Mouse (Mus musculus): ENCODE data around the gene Actn3. TPM values are rescaled to one million over a fixed set of nuclear protein-coding genes. Genes with fewer than 3 reads are reported as not detected.
"Not testable (repeated sequence)": the region's sequence is repeated elsewhere in the genome, so short reads cannot be mapped to it uniquely, and the experiment has no call there.

Actn3 gene
- polyA plus RNA-seq, 1 experiment from 2014 or later, result 2.2 TPM

DNA sequence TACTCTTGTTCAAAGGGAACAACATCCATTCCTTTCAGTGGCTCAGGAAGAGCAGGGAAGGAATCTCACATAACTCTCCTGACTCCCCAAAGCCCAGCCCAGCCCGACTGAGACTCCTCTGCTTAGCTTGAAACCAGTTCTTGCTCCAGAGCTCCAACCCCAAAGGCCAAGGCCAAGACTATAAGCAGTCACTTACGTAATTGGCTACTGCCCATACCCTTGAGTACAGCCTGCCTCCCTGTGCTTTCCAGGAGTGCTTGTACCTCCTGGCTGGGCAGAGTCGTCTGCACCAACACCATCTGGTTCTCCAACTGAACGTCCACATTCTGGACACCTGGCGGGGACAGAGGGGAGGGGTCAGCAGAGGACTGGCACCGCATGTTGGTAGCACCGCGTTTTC, 43.7 kb downstream of the Actn3 start:
- H3K9me3 ChIP-seq, result no peaks in the 10 kb centered on the region

DNA sequence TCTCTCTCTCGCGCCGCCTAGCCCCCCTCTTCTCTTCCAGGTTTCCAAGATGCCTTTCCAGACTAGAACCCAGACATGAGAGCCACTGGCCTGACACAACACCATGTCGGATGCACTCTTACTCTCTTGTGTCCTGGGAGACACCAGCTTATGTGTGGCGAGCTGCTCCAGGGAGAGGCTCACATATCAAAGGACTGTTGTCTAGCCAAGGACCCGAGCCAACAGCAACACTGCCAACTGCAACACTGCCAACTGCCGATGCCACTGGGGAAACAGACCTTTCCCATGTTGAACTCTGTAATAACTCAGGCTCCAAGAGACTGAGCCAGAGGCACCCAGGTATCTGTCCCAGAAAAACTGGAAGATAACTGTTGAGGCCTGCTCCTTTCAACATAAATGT, 48.6 kb downstream of the Actn3 start:
- H3K4me2 ChIP-seq, result no peak overlapping the region
- 69% methylated on average over 7 of the region's 7 CpGs for WGBS
- no peak overlapping the region for H3K4me3 ChIP-seq
- no peak for ATAC-seq (replicated peaks)
- H3K9me3 ChIP-seq, result no peaks in the 10 kb centered on the region
- no peaks in the 10 kb centered on the region for H3K4me1 ChIP-seq
- no peak overlapping the region for H3K27ac ChIP-seq
- no peaks in the 10 kb centered on the region for H3K27me3 ChIP-seq (replicated peaks)
- H3K9ac ChIP-seq, result no peak overlapping the region
- 0 out of 2 replicates have a peak, but pooled peaks cover 2% of the 10 kb centered on the region for H3K36me3 ChIP-seq (replicated peaks)

More for the DNA sequence above, 43.7 kb downstream of the Actn3 start:
- no peak for ATAC-seq (replicated peaks)
- H3K36me3 ChIP-seq (replicated peaks), result no peaks in the 10 kb centered on the region
- no peak overlapping the region for H3K4me3 ChIP-seq
- H3K4me2 ChIP-seq, result no peak overlapping the region
- no peak overlapping the region for H3K27ac ChIP-seq
- H3K27me3 ChIP-seq (replicated peaks), result no peaks in the 10 kb centered on the region
- H3K9ac ChIP-seq, result no peak overlapping the region
- peaks cover 10% of the 10 kb centered on the region for H3K4me1 ChIP-seq
- WGBS, result 88% methylated on average over 8 of the region's 8 CpGs

DNA sequence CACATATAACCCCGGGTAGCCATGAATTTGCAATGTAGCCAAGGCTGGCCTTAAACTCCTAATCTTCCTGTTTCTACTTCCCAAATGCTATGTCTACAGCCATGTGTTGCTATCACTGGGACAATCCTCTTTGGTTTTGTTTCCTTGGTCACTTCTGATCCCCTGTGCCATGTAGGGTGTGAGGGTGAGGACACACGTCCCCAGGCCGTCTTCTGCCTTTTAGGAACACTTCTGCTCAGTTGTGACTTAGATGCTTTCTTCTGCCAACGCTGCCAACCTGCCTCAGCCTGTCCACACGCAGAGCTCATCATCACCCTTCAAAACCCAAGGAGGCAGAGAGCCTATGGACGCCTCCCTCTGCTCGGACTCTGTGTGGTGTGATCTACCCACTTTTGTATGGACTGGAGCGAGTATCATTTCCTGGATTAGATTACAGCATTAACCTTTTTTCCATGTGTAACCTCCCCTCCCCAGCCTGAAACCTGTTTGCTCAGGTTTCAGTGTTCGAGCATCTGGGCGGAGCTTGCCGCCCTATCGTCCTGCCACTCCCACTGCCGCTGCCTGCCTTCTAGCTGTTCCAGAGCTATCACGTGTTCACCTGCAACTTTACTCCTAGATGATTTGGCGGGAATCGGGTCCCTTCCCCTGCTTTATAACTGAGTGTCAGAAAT, 49.1 kb downstream of the Actn3 start:
- Histone ChIP-seq H3K4me2 (no peak overlapping the region), H3K27ac (no peak overlapping the region), H3K4me3 (no peak overlapping the region), H3K9ac (no peak overlapping the region), H3K4me1 (no peaks in the 10 kb centered on the region), H3K9me3 (no peaks in the 10 kb centered on the region), H3K36me3 (replicated peaks) (0 out of 2 replicates have a peak, but pooled peaks cover 2% of the 10 kb centered on the region), H3K27me3 (replicated peaks) (no peaks in the 10 kb centered on the region)
- WGBS, result 66% methylated on average over 16 of the region's 16 CpGs
- no peak for ATAC-seq (replicated peaks)

- H3K27me3 ChIP-seq (replicated peaks), result no peaks in the 10 kb centered on the region
- H3K4me3 ChIP-seq, result no peak overlapping the region
- no peak overlapping the region for H3K4me2 ChIP-seq
- H3K9ac ChIP-seq, result no peak overlapping the region
- H3K36me3 ChIP-seq (replicated peaks), result 0 out of 2 replicates have a peak, but pooled peaks cover 2% of the 10 kb centered on the region
- no peaks in the 10 kb centered on the region for H3K9me3 ChIP-seq
- ATAC-seq (replicated peaks), result no peak
- 77% methylated on average over 5 of the region's 5 CpGs for WGBS
- no peaks in the 10 kb centered on the region for H3K4me1 ChIP-seq
- no peak overlapping the region for H3K27ac ChIP-seq
Observed at GRCm38 (mm10) chr19:4820678-4821303, 56.9 kb downstream of the Actn3 start.

- no peaks in the 10 kb centered on the region for H3K36me3 ChIP-seq (replicated peaks)
- WGBS, result 77% methylated on average over 1 of the region's 1 CpGs
Observed at GRCm38 (mm10) chr19:4817182-4817835, 60.4 kb downstream of the Actn3 start.

GRCm38 (mm10) chr19:4813015-4813414, 64.7 kb downstream of the Actn3 start:
- H3K4me2 ChIP-seq, result no peak overlapping the region
- H3K9me3 ChIP-seq, result no peaks in the 10 kb centered on the region
- no peak overlapping the region for H3K4me3 ChIP-seq
- peaks cover 24% of the 10 kb centered on the region for H3K4me1 ChIP-seq
- H3K9ac ChIP-seq, result no peak overlapping the region
- no peak for ATAC-seq (replicated peaks)
- H3K36me3 ChIP-seq (replicated peaks), result no peaks in the 10 kb centered on the region
- 86% methylated on average over 6 of the region's 6 CpGs for WGBS
- no peak overlapping the region for H3K27ac ChIP-seq
- no peaks in the 10 kb centered on the region for H3K27me3 ChIP-seq (replicated peaks)

More at GRCm38 (mm10) chr19:4817182-4817835, 60.4 kb downstream of the Actn3 start:
- Histone ChIP-seq H3K9me3 (no peaks in the 10 kb centered on the region), H3K27ac (no peak overlapping the region), H3K4me2 (no peak overlapping the region), H3K9ac (no peak overlapping the region), H3K27me3 (replicated peaks) (no peaks in the 10 kb centered on the region), H3K4me1 (peaks cover 1% of the 10 kb centered on the region), H3K4me3 (no peak overlapping the region)
- ATAC-seq (replicated peaks), result no peak

DNA sequence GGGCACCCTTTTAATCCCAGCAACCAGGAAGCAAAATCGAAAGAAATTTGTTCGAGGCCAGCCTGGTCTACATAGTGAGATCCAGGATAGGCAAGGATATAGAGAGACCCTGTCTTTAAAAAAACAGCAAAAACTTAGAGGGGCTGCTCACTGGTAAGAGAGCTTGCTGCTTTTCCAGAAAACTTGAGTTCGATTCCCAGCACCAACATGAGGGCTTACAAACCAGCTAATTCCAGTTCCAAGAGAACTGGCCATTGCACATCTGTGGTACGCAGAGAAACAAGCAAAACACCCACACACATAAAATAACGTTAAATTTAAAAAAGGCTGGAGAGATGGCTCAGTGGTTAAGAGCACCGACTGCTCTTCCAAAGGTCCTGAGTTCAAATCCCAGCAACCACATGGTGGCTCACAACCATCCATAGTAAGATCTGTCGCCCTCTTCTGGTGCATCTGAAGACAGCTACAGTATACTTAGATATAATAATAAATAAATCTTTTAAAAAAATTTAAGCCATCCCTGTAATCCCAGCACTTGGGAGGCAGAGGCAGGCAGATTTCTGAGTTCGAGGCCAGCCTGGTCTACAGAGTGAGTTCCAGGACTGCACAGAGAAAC, 65.3 kb downstream of the Actn3 start:
- WGBS, result 80% methylated on average over 8 of the region's 8 CpGs
- peak overlapping the region; percentile 63 for H3K4me2 ChIP-seq
- peak overlapping the region; percentile 86; the same call in 1 of the 2 replicates for H3K9ac ChIP-seq
- H3K4me1 ChIP-seq, result peaks cover 29% of the 10 kb centered on the region
- H3K27ac ChIP-seq, result peak overlapping the region; percentile 92
- H3K4me3 ChIP-seq, result peak overlapping the region; percentile 75
- not testable (repeated sequence) for ATAC-seq (replicated peaks); H3K9me3 ChIP-seq; H3K27me3 ChIP-seq (replicated peaks); H3K36me3 ChIP-seq (replicated peaks)

DNA sequence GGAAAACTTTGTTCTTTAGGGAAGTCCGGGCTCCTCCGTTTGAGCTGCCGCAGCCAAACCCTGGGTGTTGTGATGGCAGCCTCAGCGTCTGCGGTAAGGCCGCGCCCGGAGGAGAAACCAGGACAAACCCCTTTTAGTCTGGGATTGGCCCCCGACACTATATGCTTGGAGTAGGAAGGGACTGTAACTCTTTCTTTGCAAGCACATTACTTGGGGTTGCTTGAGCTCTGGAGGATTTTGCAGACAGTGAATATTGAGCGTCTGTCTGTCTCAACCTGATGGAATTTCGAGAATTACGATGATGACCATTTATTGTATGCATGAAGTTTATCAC, 65.8 kb downstream of the Actn3 start:
- ATAC-seq (replicated peaks), result no peak; the same call in 1 of the 2 replicates
- H3K9me3 ChIP-seq, result no peaks in the 10 kb centered on the region
- H3K4me1 ChIP-seq, result peaks cover 29% of the 10 kb centered on the region
- H3K9ac ChIP-seq, result peak overlapping the region; percentile 86
- H3K36me3 ChIP-seq (replicated peaks), result no peaks in the 10 kb centered on the region
- WGBS, result 7% methylated on average over 12 of the region's 12 CpGs
- H3K27me3 ChIP-seq (replicated peaks), result no peaks in the 10 kb centered on the region
- H3K4me3 ChIP-seq, result peak overlapping the region; percentile 75
- H3K27ac ChIP-seq, result peak overlapping the region; percentile 92
- peak overlapping the region; percentile 63 for H3K4me2 ChIP-seq

Other genes starting within 250 kb of the Actn3 start
- 5.6 and 7.7 TPM in 2 replicates for gene Gm960, start 179.2 kb downstream of the Actn3 start, polyA plus RNA-seq (2015; fragmentation: Nextera tagmentation; extraction: Ambion mirVana)
- gene Sptbn2, start 166.7 kb downstream of the Actn3 start, polyA plus RNA-seq (2015; fragmentation: Nextera tagmentation; extraction: Ambion mirVana), result 35.2 and 39.8 TPM in 2 replicates
- gene Rbm4b, start 121.4 kb downstream of the Actn3 start, polyA plus RNA-seq (2015; fragmentation: Nextera tagmentation; extraction: Ambion mirVana), result 180 and 188 TPM in 2 replicates
- gene Rbm4, start 84.0 kb downstream of the Actn3 start, polyA plus RNA-seq (2015; fragmentation: Nextera tagmentation; extraction: Ambion mirVana), result 98.0 and 98.6 TPM in 2 replicates
- gene Gm21992, start 66.3 kb downstream of the Actn3 start, polyA plus RNA-seq (2015; fragmentation: Nextera tagmentation; extraction: Ambion mirVana), result 17.0 and 19.5 TPM in 2 replicates
- 69.3 and 72.8 TPM in 2 replicates for gene Rbm14, start 66.3 kb downstream of the Actn3 start, polyA plus RNA-seq (2015; fragmentation: Nextera tagmentation; extraction: Ambion mirVana)
- 43.9 and 44.1 TPM in 2 replicates for gene Ccs, start 38.6 kb downstream of the Actn3 start, polyA plus RNA-seq (2015; fragmentation: Nextera tagmentation; extraction: Ambion mirVana)
- gene Ccdc87, start 38.5 kb downstream of the Actn3 start, polyA plus RNA-seq (2015; fragmentation: Nextera tagmentation; extraction: Ambion mirVana), result 0.74 and 0.83 TPM in 2 replicates
- gene Ctsf, start 22.8 kb downstream of the Actn3 start, polyA plus RNA-seq (2015; fragmentation: Nextera tagmentation; extraction: Ambion mirVana), result 83.0 and 84.3 TPM in 2 replicates
- gene Zdhhc24, start 759 bp upstream of the Actn3 start, polyA plus RNA-seq (2015; fragmentation: Nextera tagmentation; extraction: Ambion mirVana), result 26.1 and 28.8 TPM in 2 replicates
- 11.7 and 12.1 TPM in 2 replicates for gene Bbs1, start 28.7 kb upstream of the Actn3 start, polyA plus RNA-seq (2015; fragmentation: Nextera tagmentation; extraction: Ambion mirVana)
- 125 TPM in 2 replicates for gene Dpp3, start 50.4 kb upstream of the Actn3 start, polyA plus RNA-seq (2015; fragmentation: Nextera tagmentation; extraction: Ambion mirVana)
- 14.0 and 14.5 TPM in 2 replicates for gene Peli3, start 65.2 kb upstream of the Actn3 start, polyA plus RNA-seq (2015; fragmentation: Nextera tagmentation; extraction: Ambion mirVana)
- 91.7 and 96.4 TPM in 2 replicates for gene Mrpl11, start 84.2 kb upstream of the Actn3 start, polyA plus RNA-seq (2015; fragmentation: Nextera tagmentation; extraction: Ambion mirVana)
- gene Npas4, start 112.4 kb upstream of the Actn3 start, polyA plus RNA-seq (2015; fragmentation: Nextera tagmentation; extraction: Ambion mirVana), result 0.49 and 0.67 TPM in 2 replicates
- 12.2 and 13.6 TPM in 2 replicates for gene Slc29a2, start 146.0 kb upstream of the Actn3 start, polyA plus RNA-seq (2015; fragmentation: Nextera tagmentation; extraction: Ambion mirVana)
- gene B4gat1, start 160.9 kb upstream of the Actn3 start, polyA plus RNA-seq (2015; fragmentation: Nextera tagmentation; extraction: Ambion mirVana), result 78.8 and 80.6 TPM in 2 replicates
- 3.6 and 4.2 TPM in 2 replicates for gene AC124502.3, start 161.0 kb upstream of the Actn3 start, polyA plus RNA-seq (2015; fragmentation: Nextera tagmentation; extraction: Ambion mirVana)
- 40.0 and 44.4 TPM in 2 replicates for gene Brms1, start 163.4 kb upstream of the Actn3 start, polyA plus RNA-seq (2015; fragmentation: Nextera tagmentation; extraction: Ambion mirVana)
- gene Rin1, start 172.6 kb upstream of the Actn3 start, polyA plus RNA-seq (2015; fragmentation: Nextera tagmentation; extraction: Ambion mirVana), result 0.91 and 1.6 TPM in 2 replicates
- gene Cd248, start 190.2 kb upstream of the Actn3 start, polyA plus RNA-seq (2015; fragmentation: Nextera tagmentation; extraction: Ambion mirVana), result 19.7 and 24.2 TPM in 2 replicates
- 20.3 and 21.2 TPM in 2 replicates for gene Tmem151a, start 207.6 kb upstream of the Actn3 start, polyA plus RNA-seq (2015; fragmentation: Nextera tagmentation; extraction: Ambion mirVana)
- 43.4 and 55.8 TPM in 2 replicates for gene Yif1a, start 210.6 kb upstream of the Actn3 start, polyA plus RNA-seq (2015; fragmentation: Nextera tagmentation; extraction: Ambion mirVana)
- 480 and 492 TPM in 2 replicates for gene Cnih2, start 220.6 kb upstream of the Actn3 start, polyA plus RNA-seq (2015; fragmentation: Nextera tagmentation; extraction: Ambion mirVana)
- gene Rab1b, start 229.2 kb upstream of the Actn3 start, polyA plus RNA-seq (2015; fragmentation: Nextera tagmentation; extraction: Ambion mirVana), result 216 and 233 TPM in 2 replicates
- gene Klc2, start 240.7 kb upstream of the Actn3 start, polyA plus RNA-seq (2015; fragmentation: Nextera tagmentation; extraction: Ambion mirVana), result 76.8 and 78.4 TPM in 2 replicates